Mouse (Mus musculus): ENCODE measurements around the gene Xbp1. TPM values are rescaled to one million over a fixed set of nuclear protein-coding genes. Genes with fewer than 3 reads are reported as not detected.
"Not testable (repeated sequence)": the region's sequence is repeated elsewhere in the genome, so short reads cannot be mapped to it uniquely, and the experiment has no call there.

Xbp1 gene
- polyA plus RNA-seq, 1 experiment: 62.4 TPM

GRCm38 (mm10) chr11:5533108-5533507 lies 12.6 kb downstream of the Xbp1 start:
- Histone ChIP-seq H3K4me3 (ENCODE audit: insufficient read depth, poor library complexity, severe bottlenecking) (no peak overlapping the region), H3K79me2 (ENCODE audit: control insufficient read depth, insufficient read depth) (peaks cover 12% of the 10 kb centered on the region), H3ac (ENCODE audit: control insufficient read depth, insufficient read length, low read depth) (no peak overlapping the region), H3K27me3 (ENCODE audit: control insufficient read depth, insufficient read depth, insufficient read length) (no peaks in the 10 kb centered on the region), H3K36me3 (ENCODE audit: control insufficient read depth, insufficient read depth) (peaks cover 78% of the 10 kb centered on the region), H3K79me3 (ENCODE audit: low read depth) (no peaks in the 10 kb centered on the region)
- no peak for TF ChIP-seq MYOG (IDR thresholded peaks at IDR 0.05; ENCODE audit: control insufficient read depth, extremely low read depth, insufficient read length)
- TF ChIP-seq MYOD1 (IDR thresholded peaks at IDR 0.05; ENCODE audit: control insufficient read depth, insufficient read length, low read depth): no peak
- TF ChIP-seq USF1 (IDR thresholded peaks at IDR 0.05; ENCODE audit: low read depth): no peak
- TF ChIP-seq FOSL1 (IDR thresholded peaks at IDR 0.05; ENCODE audit: insufficient read depth, low read length, poor library complexity, severe bottlenecking): no peak
- TF ChIP-seq CEBPB (IDR thresholded peaks at IDR 0.05; ENCODE audit: low read depth): no peak
- TF ChIP-seq MAX (IDR thresholded peaks at IDR 0.05): no peak
- TF ChIP-seq CTCF (IDR thresholded peaks at IDR 0.05; ENCODE audit: control insufficient read depth, insufficient read depth, insufficient read length): no peak

GRCm38 (mm10) chr11:5537454-5537853 lies 17.0 kb downstream of the Xbp1 start:
- peaks cover 65% of the 10 kb centered on the region for H3K36me3 ChIP-seq (ENCODE audit: control insufficient read depth, insufficient read depth)
- peaks cover 23% of the 10 kb centered on the region for H3K79me3 ChIP-seq (ENCODE audit: low read depth)
- H3K4me3 ChIP-seq (ENCODE audit: insufficient read depth, poor library complexity, severe bottlenecking); H3ac ChIP-seq (ENCODE audit: control insufficient read depth, insufficient read length, low read depth); H3K27me3 ChIP-seq (ENCODE audit: control insufficient read depth, insufficient read depth, insufficient read length): not testable (repeated sequence)
- peaks cover 51% of the 10 kb centered on the region for H3K79me2 ChIP-seq (ENCODE audit: control insufficient read depth, insufficient read depth)

GRCm38 (mm10) chr11:5540331-5540730 lies 19.9 kb downstream of the Xbp1 start:
- Histone ChIP-seq H3K79me2 (ENCODE audit: control insufficient read depth, insufficient read depth) (peaks cover 51% of the 10 kb centered on the region), H3K79me3 (ENCODE audit: low read depth) (peaks cover 23% of the 10 kb centered on the region), H3ac (ENCODE audit: control insufficient read depth, insufficient read length, low read depth) (no peak overlapping the region), H3K27me3 (ENCODE audit: control insufficient read depth, insufficient read depth, insufficient read length) (no peaks in the 10 kb centered on the region), H3K4me3 (ENCODE audit: insufficient read depth, poor library complexity, severe bottlenecking) (no peak overlapping the region), H3K36me3 (ENCODE audit: control insufficient read depth, insufficient read depth) (peaks cover 38% of the 10 kb centered on the region)
- TF ChIP-seq MAX (IDR thresholded peaks at IDR 0.05): no peak
- no peak for TF ChIP-seq CTCF (IDR thresholded peaks at IDR 0.05; ENCODE audit: control insufficient read depth, insufficient read depth, insufficient read length)
- TF ChIP-seq USF1 (IDR thresholded peaks at IDR 0.05; ENCODE audit: low read depth): no peak
- no peak for TF ChIP-seq MYOD1 (IDR thresholded peaks at IDR 0.05; ENCODE audit: control insufficient read depth, insufficient read length, low read depth)
- TF ChIP-seq MYOG (IDR thresholded peaks at IDR 0.05; ENCODE audit: control insufficient read depth, extremely low read depth, insufficient read length): no peak
- no peak for TF ChIP-seq FOSL1 (IDR thresholded peaks at IDR 0.05; ENCODE audit: insufficient read depth, low read length, poor library complexity, severe bottlenecking)
- TF ChIP-seq CEBPB (IDR thresholded peaks at IDR 0.05; ENCODE audit: low read depth): no peak

GRCm38 (mm10) chr11:5541230-5541798 lies 20.9 kb downstream of the Xbp1 start:
- no peak for TF ChIP-seq MYOG (IDR thresholded peaks at IDR 0.05; ENCODE audit: control insufficient read depth, extremely low read depth, insufficient read length)
- no peak for TF ChIP-seq USF1 (IDR thresholded peaks at IDR 0.05; ENCODE audit: low read depth)
- TF ChIP-seq MAX (IDR thresholded peaks at IDR 0.05): peak; percentile 81
- H3ac ChIP-seq (ENCODE audit: control insufficient read depth, insufficient read length, low read depth): peak overlapping the region; percentile 91
- no peaks in the 10 kb centered on the region for H3K27me3 ChIP-seq (ENCODE audit: control insufficient read depth, insufficient read depth, insufficient read length)
- H3K4me3 ChIP-seq (ENCODE audit: insufficient read depth, poor library complexity, severe bottlenecking): peak overlapping the region; percentile 59
- peaks cover 23% of the 10 kb centered on the region for H3K79me3 ChIP-seq (ENCODE audit: low read depth)
- peaks cover 51% of the 10 kb centered on the region for H3K79me2 ChIP-seq (ENCODE audit: control insufficient read depth, insufficient read depth)
- peaks cover 34% of the 10 kb centered on the region for H3K36me3 ChIP-seq (ENCODE audit: control insufficient read depth, insufficient read depth)

GRCm38 (mm10) chr11:5541799-5542481 lies 21.5 kb downstream of the Xbp1 start, which contains the start of gene Ccdc117:
TSS of gene Ccdc117 (minus strand) at chr11:5542187.
- peaks cover 49% of the 10 kb centered on the region for H3K79me2 ChIP-seq (ENCODE audit: control insufficient read depth, insufficient read depth)
- TF ChIP-seq CTCF (IDR thresholded peaks at IDR 0.05; ENCODE audit: control insufficient read depth, insufficient read depth, insufficient read length) (peak; percentile 9), MAX (IDR thresholded peaks at IDR 0.05) (peak; percentile 72), FOSL1 (IDR thresholded peaks at IDR 0.05; ENCODE audit: insufficient read depth, low read length, poor library complexity, severe bottlenecking) (no peak)
- H3K27me3 ChIP-seq (ENCODE audit: control insufficient read depth, insufficient read depth, insufficient read length): no peaks in the 10 kb centered on the region
- peaks cover 28% of the 10 kb centered on the region for H3K36me3 ChIP-seq (ENCODE audit: control insufficient read depth, insufficient read depth)
- H3K79me3 ChIP-seq (ENCODE audit: low read depth): peaks cover 23% of the 10 kb centered on the region
- peak within 1 kb of the TSS; percentile 91 for H3ac ChIP-seq (ENCODE audit: control insufficient read depth, insufficient read length, low read depth)
- peak within 1 kb of the TSS; percentile 59 for H3K4me3 ChIP-seq (ENCODE audit: insufficient read depth, poor library complexity, severe bottlenecking)

- Histone ChIP-seq H3ac (ENCODE audit: control insufficient read depth, insufficient read length, low read depth) (no peak overlapping the region), H3K36me3 (ENCODE audit: control insufficient read depth, insufficient read depth) (peaks cover 27% of the 10 kb centered on the region), H3K79me2 (ENCODE audit: control insufficient read depth, insufficient read depth) (peaks cover 44% of the 10 kb centered on the region), H3K79me3 (ENCODE audit: low read depth) (peaks cover 23% of the 10 kb centered on the region), H3K27me3 (ENCODE audit: control insufficient read depth, insufficient read depth, insufficient read length) (no peaks in the 10 kb centered on the region), H3K4me3 (ENCODE audit: insufficient read depth, poor library complexity, severe bottlenecking) (no peak overlapping the region)
- TF ChIP-seq CEBPB (IDR thresholded peaks at IDR 0.05; ENCODE audit: low read depth): no peak
- no peak for TF ChIP-seq MYOD1 (IDR thresholded peaks at IDR 0.05; ENCODE audit: control insufficient read depth, insufficient read length, low read depth)
- TF ChIP-seq FOSL1 (IDR thresholded peaks at IDR 0.05; ENCODE audit: insufficient read depth, low read length, poor library complexity, severe bottlenecking): no peak
Observed at GRCm38 (mm10) chr11:5542482-5543185, 22.2 kb downstream of the Xbp1 start.
